Mouse (Mus musculus) yolk sac, embryonic 10.5 days (tissue): ENCODE data around the gene Slc22a14.
A peak's percentile ranks its signal among the peaks of the same experiment; 100 is the strongest.
"Not testable (repeated sequence)": the region's sequence is repeated elsewhere in the genome, so short reads cannot be mapped to it uniquely, and the experiment has no call there.

ENCODE experiments used
- DNase-seq: peaks from one replicate; pipeline ENCODE4 v3.0.0-alpha.2; 2017; ENCODE audit warnings: low spot score

Slc22a14 gene

DNA sequence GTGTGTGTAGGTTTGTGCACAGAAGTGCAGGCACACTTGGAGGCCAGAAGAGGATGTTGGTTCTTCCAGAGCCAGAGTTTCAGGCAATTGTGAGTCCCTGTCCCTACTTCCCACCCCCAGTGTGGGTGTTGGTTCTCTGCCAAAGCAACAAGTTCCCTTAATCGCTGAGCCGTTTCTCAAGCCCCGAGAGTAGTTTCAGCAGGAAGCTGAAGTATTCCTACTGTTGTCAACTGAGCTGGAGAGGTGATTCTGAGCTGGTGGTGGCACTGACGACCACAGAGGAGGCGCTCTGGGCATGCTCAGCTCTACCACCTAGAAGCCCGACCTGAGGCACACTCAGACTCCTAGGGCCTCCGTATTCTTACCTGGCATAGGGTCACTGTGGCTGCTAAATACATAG is at the start of gene Slc22a14:
Gene Slc22a14, minus strand, starts transcription at position 270 of the 400 bp plus-strand sequence.
- no peak for DNase-seq

DNA sequence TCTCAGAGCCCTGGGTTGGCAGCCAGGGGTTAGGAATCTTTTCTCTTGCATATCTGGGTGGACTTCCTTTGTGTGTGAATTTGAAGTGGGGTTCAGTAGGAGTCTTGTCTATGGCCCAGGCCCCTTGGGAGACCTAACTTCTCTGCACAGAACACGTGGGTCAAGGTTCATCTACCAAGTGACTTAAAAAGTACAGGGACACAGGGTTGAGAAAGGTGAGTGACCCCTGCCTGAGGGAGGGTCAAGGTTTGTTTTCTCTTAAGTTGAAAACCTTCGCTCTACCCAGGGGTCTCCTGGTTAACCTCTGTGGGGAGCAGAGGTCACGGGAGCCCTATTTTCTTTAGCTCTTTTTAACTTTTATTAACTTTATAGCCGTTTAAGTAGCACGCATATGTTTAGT is 44.5 kb upstream of the Slc22a14 start:
- DNase-seq: peak; percentile 53

DNA sequence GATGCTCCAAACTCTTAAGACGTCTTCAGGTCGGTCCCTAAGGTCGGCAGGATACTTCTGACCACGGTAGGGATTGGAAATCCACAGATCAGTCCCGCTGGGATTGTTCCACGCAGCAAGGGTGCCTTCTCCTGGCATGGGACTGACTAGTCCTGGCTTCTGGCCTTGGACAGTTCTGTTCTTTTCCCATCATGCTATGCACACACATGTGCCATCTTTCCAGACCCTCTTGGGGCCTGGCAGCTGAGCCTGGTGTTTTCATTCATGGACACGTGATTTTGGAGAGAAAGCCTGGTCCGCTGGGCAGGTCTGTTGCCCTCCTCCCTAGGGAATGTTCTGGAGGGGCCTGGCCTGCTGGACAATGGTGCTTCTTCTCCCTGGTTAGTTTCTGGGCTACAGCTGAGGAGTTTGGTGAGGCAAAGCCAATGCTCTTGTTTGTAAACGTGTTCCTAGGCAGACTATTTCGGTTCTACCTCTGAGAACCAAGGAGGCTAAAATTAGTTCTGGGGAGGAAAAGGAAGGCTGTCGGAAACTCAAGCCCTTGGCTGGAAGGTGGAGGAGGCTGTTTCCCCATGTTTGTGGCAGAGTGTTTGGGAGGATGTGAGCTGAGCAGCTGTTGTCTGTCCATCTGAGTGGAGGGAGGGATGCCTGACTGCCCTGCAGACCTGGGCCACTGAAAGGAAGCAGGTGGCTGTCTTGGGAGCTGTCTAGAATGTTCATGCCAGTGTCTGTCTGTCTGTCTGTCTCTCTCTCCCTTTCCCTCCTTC is 43.7 kb upstream of the Slc22a14 start:
- DNase-seq: no peak

DNA sequence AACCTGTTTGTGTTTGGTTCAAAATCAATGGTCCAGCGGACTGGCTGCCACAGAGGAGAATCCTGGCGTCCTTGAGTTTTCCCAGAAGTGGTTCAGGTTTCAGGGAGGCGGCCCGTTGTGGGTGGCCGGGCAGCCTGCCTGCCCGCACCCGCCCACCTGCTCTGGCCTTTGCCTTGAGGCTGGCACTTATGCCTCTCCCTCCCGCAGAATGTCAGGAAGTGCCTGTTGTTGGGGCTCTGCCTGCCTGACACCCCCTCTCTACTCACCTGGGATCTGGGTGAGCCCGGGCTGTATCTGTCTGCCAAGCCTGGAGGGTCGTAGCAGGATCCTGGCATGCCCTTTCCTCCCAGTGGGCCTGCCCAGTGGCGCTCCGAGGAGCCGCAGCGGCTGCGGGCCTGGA is 42.5 kb upstream of the Slc22a14 start:
- no peak for DNase-seq

DNA sequence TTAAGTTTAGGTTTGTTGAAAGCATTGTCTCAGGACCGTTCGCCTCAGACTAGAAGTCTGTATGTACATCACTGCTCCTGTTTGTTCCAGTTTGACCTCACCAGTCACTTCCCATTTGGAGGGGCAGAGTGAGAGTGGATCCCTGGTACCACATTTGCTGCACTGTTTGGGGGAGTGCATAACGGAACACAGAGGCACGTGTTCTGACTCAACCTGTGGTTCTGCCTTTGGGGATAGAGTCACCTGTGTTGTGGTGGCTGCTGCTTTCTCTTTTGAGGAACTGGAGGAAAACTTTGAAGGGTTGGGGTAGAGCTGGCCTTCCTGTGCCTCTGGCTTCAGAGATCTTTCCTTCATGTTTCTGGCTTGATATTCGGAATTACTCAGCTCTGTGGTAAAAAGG is 38.7 kb upstream of the Slc22a14 start:
- no peak for DNase-seq

DNA sequence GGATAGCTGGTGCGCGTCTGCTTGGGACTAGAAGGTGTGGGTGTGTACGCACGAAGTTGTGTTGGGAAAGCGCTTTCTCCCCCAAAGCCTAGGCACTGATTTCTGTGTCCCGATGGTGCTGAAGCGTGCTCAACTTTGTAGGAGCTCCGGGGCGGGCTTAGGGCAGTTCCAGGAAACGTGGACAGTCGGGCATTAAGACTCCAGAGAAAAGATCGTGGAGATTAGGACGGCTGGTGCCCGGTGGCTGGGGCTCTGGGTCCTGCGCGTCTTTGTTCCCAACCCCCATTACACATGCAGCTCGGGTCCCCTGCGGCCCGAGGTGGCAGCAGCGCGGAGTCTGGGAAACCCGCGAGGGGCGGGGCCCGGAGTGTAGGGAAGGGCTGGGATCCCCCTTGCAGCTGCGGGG is 37.9 kb upstream of the Slc22a14 start:
- DNase-seq: peak; percentile 46

DNA sequence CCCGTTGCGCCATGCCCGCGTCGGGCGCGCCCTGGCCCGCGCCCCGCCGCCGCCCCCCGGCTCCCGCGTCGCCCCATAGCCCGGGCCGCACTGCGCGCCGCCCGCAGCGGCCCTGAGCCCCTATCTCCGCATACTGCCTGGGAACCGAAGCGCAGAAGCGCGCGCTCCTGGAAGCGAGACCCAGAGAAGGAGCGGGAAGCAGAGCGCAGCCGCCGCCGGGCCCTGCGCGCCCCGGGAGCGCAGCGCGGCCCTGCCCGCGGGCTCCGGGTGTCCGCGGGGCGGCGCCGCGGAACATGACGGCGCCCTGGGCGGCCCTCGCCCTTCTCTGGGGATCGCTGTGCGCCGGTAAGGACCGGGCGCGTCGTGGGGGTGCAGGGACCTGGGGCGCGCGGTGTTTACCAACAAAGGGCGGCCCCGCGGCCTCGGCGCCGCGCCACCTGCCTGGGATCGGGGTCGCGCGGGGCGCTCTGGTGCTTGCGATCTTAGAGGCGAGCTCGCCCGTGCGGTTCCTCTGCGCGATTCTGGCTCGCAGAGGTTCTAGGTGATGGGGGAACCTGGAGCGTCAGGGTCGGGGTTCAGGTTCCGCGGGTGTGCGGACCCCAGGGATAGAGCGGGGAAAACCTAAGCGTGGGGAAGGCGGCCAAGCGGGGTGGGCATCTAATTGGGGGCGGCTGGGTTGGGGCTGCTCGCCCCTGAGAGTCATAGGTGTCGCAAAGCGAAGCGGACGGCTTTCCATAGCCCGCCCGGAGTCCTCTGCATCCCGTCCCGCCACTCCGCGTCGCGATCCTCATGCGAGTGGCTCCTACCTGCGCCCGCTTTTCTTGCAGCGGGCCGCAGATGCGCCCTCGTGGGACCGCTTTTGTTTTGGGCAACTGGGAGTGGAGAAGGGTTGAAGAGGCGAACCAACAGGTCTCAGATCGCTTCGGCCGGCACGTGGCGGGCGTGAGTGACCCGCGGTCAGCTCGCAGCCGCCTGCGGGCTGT is 37.2 kb upstream of the Slc22a14 start:
- peak; percentile 50 for DNase-seq

DNA sequence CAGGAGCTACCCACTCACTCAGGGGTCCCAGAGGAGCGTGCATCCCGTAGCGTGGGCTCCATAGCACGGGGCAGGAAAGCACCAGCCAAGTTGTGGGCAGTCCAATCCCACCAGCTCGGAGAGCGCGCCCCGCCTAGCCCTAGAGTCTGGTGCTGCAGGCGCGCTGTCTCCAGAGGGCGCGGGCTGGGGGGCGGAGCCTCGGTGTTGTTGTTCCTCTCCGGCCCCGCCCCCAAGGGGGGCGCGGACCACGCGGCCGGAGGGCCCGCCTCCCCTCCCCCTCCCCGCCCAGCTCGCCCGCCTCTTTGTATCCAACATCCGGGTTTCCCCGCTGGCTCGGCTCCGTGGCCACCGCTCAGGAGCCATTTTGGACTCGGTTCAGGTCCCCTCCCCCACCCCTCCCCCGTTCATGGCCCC is 36.5 kb upstream of the Slc22a14 start, which contains the start of gene Acvr2b:
Gene Acvr2b, plus strand, starts transcription at position 318 of the 414 bp plus-strand sequence.
- peak; percentile 96 for DNase-seq

DNA sequence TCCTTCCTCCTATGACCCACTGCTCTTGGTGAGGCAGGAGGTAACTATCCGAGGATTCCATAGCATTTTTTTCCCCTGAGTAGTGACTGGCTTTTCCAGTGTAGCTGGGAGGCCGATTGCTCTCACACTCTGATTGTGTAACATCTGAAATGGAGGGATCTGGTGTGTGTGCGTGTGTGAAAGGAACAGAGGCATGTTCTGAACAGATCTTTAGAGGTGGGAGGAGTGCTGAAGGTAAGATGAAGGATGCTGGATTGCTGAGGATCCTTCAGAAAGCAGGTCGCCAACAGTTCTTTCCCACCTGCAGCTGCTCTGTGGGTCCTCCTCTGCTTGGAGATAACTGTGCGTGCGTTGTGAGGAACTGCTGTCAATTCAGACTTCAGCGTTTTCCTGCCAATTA is 36.0 kb upstream of the Slc22a14 start:
- DNase-seq: no peak

DNA sequence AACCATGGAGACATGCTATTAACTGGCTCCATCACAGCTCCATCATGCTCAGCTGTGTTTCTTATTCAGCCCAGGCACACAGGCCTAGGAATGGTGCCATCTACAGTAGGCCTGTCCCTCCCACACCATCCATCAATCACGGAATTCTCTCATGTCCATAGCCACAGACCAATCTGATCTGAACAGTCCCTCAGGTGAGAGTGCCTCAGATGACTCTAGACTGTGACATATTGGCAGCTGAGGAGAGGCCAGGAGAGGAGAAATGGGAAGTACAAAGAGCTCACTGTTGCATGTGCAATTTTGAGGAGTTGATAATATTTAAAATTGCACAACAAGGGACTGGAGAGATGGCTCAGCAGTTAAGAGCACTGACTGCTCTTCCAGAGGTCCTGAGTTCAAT is 29.5 kb upstream of the Slc22a14 start:
- DNase-seq: no peak

DNA sequence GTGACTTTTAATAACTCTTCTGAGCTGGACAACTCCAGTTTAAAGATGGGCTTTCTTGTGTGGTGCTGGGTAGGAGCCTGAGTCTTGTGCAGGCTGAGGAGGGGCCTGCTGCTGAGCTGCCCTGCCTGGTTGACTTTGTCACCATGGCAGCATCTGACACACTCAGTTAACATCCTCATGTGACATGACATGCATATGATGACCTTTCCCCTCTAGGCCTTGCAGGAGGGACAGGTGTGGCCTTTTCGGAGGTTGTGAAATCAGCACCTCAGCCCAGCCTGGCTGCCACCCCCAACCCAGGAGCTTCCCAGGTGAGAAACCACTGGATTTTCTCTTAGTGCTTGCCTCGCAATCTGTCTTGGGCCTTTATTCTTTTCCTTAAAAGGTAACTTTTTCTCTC is 24.9 kb upstream of the Slc22a14 start:
- DNase-seq: peak; percentile 69

DNA sequence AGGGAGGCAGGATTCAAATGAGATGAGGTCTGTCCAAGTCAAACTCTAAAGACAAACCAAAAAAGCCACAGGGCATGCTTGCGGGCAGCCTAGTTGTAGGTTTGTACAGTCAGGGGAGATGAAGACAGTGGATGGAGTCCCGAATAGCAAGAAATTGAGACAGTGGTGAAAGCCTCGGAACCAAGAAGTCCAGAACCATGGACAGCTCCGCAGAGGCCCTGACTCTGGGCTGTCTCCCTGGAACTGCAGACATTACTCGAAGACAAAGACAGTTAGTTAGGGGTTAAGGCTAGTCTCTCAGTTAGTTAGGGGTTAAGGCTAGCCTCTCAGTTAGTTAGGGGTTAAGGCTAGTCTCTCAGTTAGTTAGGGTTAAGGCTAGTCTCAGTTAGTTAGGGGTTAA is 23.6 kb upstream of the Slc22a14 start:
- DNase-seq: no peak

DNA sequence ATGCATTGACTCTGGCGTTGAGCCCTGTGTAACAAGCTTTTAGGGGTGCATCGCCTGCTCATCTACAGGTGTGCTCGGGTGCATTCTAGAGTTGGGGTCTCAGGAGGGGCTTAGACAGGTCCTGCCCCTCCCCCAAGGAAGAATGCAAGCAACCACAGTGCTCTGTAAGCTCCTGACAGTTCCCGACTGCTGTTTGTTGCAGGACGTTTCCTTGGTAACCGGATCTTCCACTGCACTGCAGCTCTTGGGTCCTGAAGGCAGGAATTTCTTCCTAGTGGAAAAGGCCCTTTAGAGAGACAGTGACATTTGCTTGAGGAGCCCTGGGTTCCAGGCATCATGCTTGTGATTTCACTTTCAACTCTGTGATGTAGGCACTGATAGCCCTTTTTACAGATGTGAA is 17.2 kb upstream of the Slc22a14 start:
- DNase-seq: peak; percentile 22

DNA sequence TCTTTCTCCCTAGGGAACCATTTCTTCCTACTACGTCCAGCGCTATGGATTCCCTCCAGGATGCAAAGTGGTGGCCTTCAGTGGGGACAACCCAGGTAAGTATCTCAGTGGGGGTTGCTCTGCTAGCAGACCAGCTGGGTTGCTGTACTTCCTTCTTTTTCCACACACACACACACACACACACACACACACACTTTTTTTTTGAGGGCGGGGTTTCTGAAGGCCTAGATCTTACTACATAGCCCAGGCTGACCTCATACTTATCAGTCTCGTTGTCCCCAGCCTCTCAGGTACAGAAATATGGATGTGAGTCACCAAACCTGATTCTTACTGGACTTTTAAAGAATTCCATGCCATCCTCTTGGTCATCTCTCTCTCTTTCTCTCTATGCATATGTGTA is 12.9 kb upstream of the Slc22a14 start:
- DNase-seq: no peak

DNA sequence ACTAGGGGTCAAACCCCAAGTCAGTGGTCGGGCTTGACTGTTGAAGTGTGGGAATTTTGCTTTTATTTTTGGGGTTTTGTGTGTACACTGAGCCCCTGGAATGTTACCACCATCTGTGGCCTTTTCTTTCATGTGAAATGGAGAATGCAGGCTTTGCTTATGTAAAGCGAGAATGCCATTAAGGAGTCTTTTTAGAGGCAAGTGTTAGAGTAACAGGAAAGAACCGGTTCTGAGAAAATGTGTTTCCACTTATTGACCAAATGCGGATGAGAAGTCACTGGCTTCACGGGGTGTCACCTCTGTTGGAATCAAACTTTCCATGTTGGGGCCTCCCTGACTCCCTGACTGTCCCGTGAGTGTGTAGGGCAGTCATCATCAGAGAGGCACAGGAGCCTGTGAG is 10.2 kb upstream of the Slc22a14 start:
- DNase-seq: no peak

DNA sequence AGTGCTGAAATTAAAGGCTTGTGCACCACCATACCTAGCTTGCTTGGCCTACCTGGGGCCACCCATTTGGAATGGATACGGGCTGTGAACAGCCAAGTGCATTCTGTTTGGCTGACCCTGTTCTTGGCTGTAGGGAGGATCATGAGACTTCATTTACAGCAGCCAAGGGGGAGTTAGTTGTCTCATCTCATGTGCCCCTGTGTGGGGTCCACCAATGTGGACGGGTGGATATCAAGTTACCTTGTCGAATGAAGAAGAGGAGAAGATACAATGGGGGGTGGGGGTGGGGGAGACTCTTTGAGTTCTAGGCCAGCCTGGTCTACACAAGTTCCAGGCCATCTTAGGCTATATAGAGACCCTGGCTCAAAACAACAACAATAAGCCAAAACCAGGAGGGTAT is 9.7 kb upstream of the Slc22a14 start:
- DNase-seq: no peak

DNA sequence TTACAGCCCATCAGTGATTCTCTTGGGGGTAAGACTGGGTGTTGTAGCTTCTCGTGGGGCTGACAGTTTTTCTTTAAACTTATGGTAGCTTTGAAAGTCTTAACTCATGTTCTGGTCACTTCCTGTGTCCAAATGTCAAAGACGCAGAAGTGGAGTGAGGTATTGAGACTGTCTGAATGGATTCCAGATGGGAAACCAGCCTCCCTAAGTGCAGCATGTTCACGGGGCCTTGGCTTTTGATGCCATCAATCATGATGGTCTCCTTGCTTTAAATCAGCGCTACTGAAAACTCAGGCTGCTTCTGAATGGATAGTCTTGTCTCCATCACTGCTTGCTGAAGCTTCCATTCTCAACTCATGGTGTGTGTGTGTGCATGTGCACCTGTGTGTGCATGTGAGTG is 5.9 kb upstream of the Slc22a14 start:
- DNase-seq: no peak

DNA sequence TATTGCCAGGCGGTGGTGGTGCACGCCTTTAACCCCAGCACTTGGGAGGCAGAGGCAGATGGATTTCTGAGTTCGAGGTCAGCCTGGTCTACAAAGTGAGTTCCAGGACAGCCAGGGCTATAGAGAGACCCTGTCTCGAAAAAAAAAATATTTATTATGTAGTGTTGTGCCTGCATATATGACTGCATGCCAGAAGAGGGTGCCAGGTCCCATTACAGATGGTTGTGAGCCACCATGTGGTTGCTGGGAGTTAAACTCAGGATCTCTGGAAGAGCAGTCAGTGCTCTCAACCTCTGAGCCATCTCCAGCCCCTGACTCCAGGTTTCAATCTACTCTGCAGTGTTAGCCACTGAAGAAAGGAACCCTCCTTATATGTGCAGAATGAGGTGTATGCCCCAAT is 5.4 kb upstream of the Slc22a14 start:
- not testable (repeated sequence) for DNase-seq

DNA sequence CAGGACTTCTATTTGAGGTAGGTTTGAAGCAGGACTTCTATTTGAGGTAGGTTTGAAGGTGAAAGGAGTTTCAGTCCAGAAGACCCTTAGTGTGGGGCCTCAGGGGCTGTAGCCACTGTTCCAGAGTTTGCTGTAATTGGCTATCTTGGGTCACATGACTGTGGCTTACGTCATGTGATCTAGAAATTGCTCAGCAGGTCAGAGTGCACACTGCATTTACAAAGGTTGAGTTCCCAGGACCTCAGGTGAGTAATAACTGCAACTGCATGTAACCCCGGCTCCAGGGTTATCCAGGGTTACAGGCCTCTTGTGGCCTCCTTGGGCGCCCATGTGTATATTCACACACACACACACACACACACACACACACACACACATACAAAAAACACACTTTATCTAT is 3.0 kb upstream of the Slc22a14 start:
- no peak for DNase-seq

DNA sequence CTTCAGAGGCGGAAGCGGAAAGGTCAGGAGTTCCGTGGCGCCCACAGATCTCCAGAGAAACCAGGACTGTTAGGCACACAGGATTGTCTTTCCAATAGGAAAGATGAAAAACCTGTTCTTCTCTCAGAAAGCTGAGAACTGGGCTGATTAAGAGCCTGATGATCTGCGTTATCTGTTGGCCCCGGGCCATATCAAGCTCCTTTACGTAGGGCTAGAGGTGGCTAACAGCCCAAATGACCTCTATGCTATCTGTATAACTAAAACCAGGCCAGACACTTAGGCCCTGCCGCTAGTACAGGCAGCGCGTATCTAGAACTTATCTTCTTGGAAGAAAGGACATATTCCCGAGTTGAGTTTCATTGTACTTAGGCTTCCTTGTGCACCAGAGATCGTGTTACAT is 2.1 kb downstream of the Slc22a14 start:
- no peak for DNase-seq

DNA sequence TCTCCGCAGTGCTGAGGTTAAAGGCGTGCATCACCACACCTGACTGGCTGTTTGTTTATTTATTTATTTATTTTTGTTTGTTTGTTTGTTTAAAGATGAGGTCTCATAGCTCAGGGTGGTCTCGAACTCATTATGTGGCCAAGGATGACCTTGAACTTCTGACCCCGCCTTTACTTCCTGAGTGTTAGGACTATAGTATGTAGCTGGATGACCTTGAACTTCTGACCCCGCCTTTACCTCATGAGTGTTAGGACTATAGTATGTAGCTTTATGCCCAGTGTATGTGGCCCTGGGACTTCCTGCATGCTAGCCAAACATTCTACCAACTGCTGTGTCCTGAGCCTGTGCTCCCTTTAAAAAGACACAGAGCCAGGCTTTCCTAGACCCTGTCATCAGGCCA is 3.9 kb downstream of the Slc22a14 start:
- no peak for DNase-seq

DNA sequence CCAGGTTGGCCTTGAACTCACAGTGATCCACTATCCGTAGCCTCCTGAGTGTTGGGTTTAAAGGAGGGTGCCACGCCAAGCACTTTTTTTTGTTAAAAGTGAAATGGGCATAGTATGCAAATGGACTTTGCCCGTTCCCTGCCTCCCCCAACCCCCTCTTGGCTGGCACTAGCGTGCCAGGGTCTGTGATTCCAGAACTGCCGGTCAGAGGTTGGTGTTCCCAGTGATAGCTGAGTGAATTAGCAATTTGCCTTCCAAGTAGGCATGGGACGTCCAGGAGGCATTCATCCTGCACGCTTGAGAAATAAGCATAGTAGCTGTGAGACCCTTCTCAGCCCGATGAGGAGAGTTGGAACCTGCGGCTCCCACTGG is 7.3 kb downstream of the Slc22a14 start:
- no peak for DNase-seq
